Mouse (Mus musculus): ENCODE measurements around the gene Kdelr1.
"Not testable (repeated sequence)": the region's sequence is repeated elsewhere in the genome, so short reads cannot be mapped to it uniquely, and the experiment has no call there.

Gene Kdelr1

GRCm38 (mm10) chr7:45870282-45871058 is 2.1 kb upstream of the Kdelr1 start:
- DNase-seq = peak in 1 of 2 experiments; percentile 15

GRCm38 (mm10) chr7:45873061-45873947 is 732 bp downstream of the Kdelr1 start:
- DNase-seq = peak; percentile 66 to 71

GRCm38 (mm10) chr7:45876895-45877294 is 4.3 kb downstream of the Kdelr1 start:
- DNase-seq = no peak

- DNase-seq = not testable (repeated sequence)
Measured at GRCm38 (mm10) chr7:45878278-45878677, 5.7 kb downstream of the Kdelr1 start, which contains the start of gene Grin2d. Gene Grin2d (minus strand): TSS chr7:45878378.

- no peak for DNase-seq
Measured at GRCm38 (mm10) chr7:45880531-45880930, 8.0 kb downstream of the Kdelr1 start.

GRCm38 (mm10) chr7:45881011-45881410 is 8.4 kb downstream of the Kdelr1 start:
- no peak for DNase-seq

GRCm38 (mm10) chr7:45887246-45887645 is 14.7 kb downstream of the Kdelr1 start:
- no peak for DNase-seq

- DNase-seq = no peak
Measured at GRCm38 (mm10) chr7:45892651-45893050, 20.1 kb downstream of the Kdelr1 start.

GRCm38 (mm10) chr7:45895931-45896516 is 23.5 kb downstream of the Kdelr1 start:
- no peak for DNase-seq

GRCm38 (mm10) chr7:45896517-45897257 is 24.1 kb downstream of the Kdelr1 start, which contains the start of the genes Syngr4 and Tmem143:
Gene Syngr4 (minus strand): TSS chr7:45896714.
Gene Tmem143 (plus strand): TSS chr7:45896941.
- peak; percentile 97 to 98 for DNase-seq

GRCm38 (mm10) chr7:45897258-45897757 is 24.7 kb downstream of the Kdelr1 start:
- DNase-seq = peak; percentile 68 to 69

GRCm38 (mm10) chr7:45898125-45898524 is 25.6 kb downstream of the Kdelr1 start:
- DNase-seq = not testable (repeated sequence)

- no peak for DNase-seq
Measured at GRCm38 (mm10) chr7:45901562-45901961, 29.0 kb downstream of the Kdelr1 start.

GRCm38 (mm10) chr7:45902481-45903002 is 30.0 kb downstream of the Kdelr1 start:
- DNase-seq = no peak

- no peak for DNase-seq
Measured at GRCm38 (mm10) chr7:45906622-45907021, 34.0 kb downstream of the Kdelr1 start.

GRCm38 (mm10) chr7:45908384-45908783 is 35.8 kb downstream of the Kdelr1 start:
- no peak for DNase-seq

- DNase-seq = no peak
Measured at GRCm38 (mm10) chr7:45909145-45909544, 36.6 kb downstream of the Kdelr1 start.

GRCm38 (mm10) chr7:45914067-45914466 is 41.5 kb downstream of the Kdelr1 start:
- DNase-seq = no peak

GRCm38 (mm10) chr7:45915011-45915410 is 42.4 kb downstream of the Kdelr1 start:
- DNase-seq = no peak

GRCm38 (mm10) chr7:45916056-45917003 is 43.8 kb downstream of the Kdelr1 start:
- peak in 1 of 2 experiments; percentile 22 for DNase-seq

All from cerebellum, adult 18-20 months (tissue).